Comparison of ENCODE assay signal across 16 mouse cellular contexts in genomic region chr1:175579598-175580235, GRCm38 (mm10). TPM values are rescaled to one million over a fixed set of nuclear protein-coding genes. Genes with fewer than 3 reads are reported as not detected.
DNase-seq lines count a peak whose midpoint lies in the region; ATAC-seq and TF ChIP-seq lines count a peak whose summit lies in the region.
"Had no signal": no experiment of that assay in that cellular context is flagged by ENCODE, and none has a peak within 500 bp of the region (broad histone marks: within the 10 kb centered on the region; RNA-seq: fewer than 3 reads in every experiment).

No protein-coding gene starts in this region.

- H3K9me3 ChIP-seq in forebrain, postnatal 0 days (ENCODE audit: low read length): no peaks in the 10 kb centered on the region
- no peaks in the 10 kb centered on the region for H3K9me3 ChIP-seq in forebrain, embryonic 10.5 days
- H3K9me3 ChIP-seq in heart, embryonic 10.5 days: no peaks in the 10 kb centered on the region
- no peaks in the 10 kb centered on the region for H3K9me3 ChIP-seq in liver, embryonic 11.5 days (ENCODE audit: control insufficient read depth, low read length)
- H3K9me3 ChIP-seq: G1E had no signal

- peak; percentile 17 for DNase-seq in forebrain, postnatal 0 days
- no peak for DNase-seq in forebrain, embryonic 10.5 days (ENCODE audit: extremely low spot score, low spot score)
- peak; percentile 27 for DNase-seq in right cerebral cortex, postnatal 25 days
- DNase-seq in right cerebral cortex, postnatal 4 days: no peak
- peak; percentile 18 to 31 for DNase-seq in layer of hippocampus, postnatal 10 days (ENCODE audit: low spot score in 2 of 2)
- DNase-seq in heart, embryonic 10.5 days (ENCODE audit: low spot score): no peak
- no peak for DNase-seq in liver, embryonic 11.5 days (ENCODE audit: low spot score)
- no peak for DNase-seq in thymus, postnatal 10 days (ENCODE audit: low spot score in 2 of 2)
- DNase-seq: B cell, adult 2 months; kidney, adult 2 months; thymus, postnatal 25 days had no signal

- ATAC-seq in forebrain, postnatal 0 days: peak; percentile 87
- ATAC-seq in liver, embryonic 11.5 days (replicated peaks; ENCODE audit: low FRiP score): no peak
- ATAC-seq: activated CD4-positive, CD25-positive, alpha-beta regulatory T cell, adult 4 months had no signal

- 48% methylated on average over 9 of the region's 9 CpGs for WGBS in forebrain, postnatal 0 days
- WGBS in forebrain, embryonic 10.5 days: 88% methylated on average over 9 of the region's 9 CpGs
- WGBS in heart, embryonic 10.5 days: 83% methylated on average over 9 of the region's 9 CpGs
- 86% methylated on average over 9 of the region's 9 CpGs for WGBS in liver, embryonic 11.5 days

- no peaks in the 10 kb centered on the region for H3K27me3 ChIP-seq in forebrain, postnatal 0 days (ENCODE audit: insufficient read depth, low read length)
- H3K27me3 ChIP-seq in forebrain, embryonic 10.5 days (ENCODE audit: poor library complexity, severe bottlenecking): no peaks in the 10 kb centered on the region
- no peaks in the 10 kb centered on the region for H3K27me3 ChIP-seq in heart, embryonic 10.5 days (ENCODE audit: insufficient read depth, poor library complexity, severe bottlenecking)
- H3K27me3 ChIP-seq in liver, embryonic 11.5 days (replicated peaks; ENCODE audit: control insufficient read depth, insufficient read depth, low read length): no peaks in the 10 kb centered on the region

- H3K4me3 ChIP-seq in forebrain, postnatal 0 days (ENCODE audit: low read depth, low read length): no peak overlapping the region
- no peak overlapping the region for H3K4me3 ChIP-seq in forebrain, embryonic 10.5 days
- H3K4me3 ChIP-seq in heart, embryonic 10.5 days: no peak overlapping the region
- H3K4me3 ChIP-seq in liver, embryonic 11.5 days (ENCODE audit: low read depth, low read length): no peak overlapping the region

- H3K4me2 ChIP-seq in forebrain, postnatal 0 days (ENCODE audit: low read depth): no peak overlapping the region
- no peak overlapping the region for H3K4me2 ChIP-seq in liver, embryonic 11.5 days
- H3K4me2 ChIP-seq: heart, embryonic 11.5 days had no signal

- no peak overlapping the region for H3K27ac ChIP-seq in forebrain, postnatal 0 days (ENCODE audit: low read depth, low read length)
- H3K27ac ChIP-seq in forebrain, embryonic 10.5 days: no peak overlapping the region
- H3K27ac ChIP-seq in heart, embryonic 10.5 days: no peak overlapping the region
- H3K27ac ChIP-seq in liver, embryonic 11.5 days (ENCODE audit: low read depth, low read length): no peak overlapping the region
- H3K27ac ChIP-seq: liver, embryonic 14.5 days; macrophage had no signal

- no peaks in the 10 kb centered on the region for H3K36me3 ChIP-seq in forebrain, postnatal 0 days (ENCODE audit: insufficient read depth)
- H3K36me3 ChIP-seq in forebrain, embryonic 10.5 days (replicated peaks): no peaks in the 10 kb centered on the region
- no peaks in the 10 kb centered on the region for H3K36me3 ChIP-seq in heart, embryonic 10.5 days
- H3K36me3 ChIP-seq in liver, embryonic 11.5 days (ENCODE audit: control insufficient read depth, insufficient read depth, low read length): no peaks in the 10 kb centered on the region
- H3K36me3 ChIP-seq: G1E had no signal

- H3K9ac ChIP-seq in forebrain, postnatal 0 days: no peak overlapping the region
- no peak overlapping the region for H3K9ac ChIP-seq in liver, embryonic 11.5 days (ENCODE audit: low read depth, low read length)
- H3K9ac ChIP-seq: liver, embryonic 14.5 days had no signal

- TF ChIP-seq CTCF in forebrain, postnatal 0 days (IDR thresholded peaks at IDR 0.05; ENCODE audit: low read depth): no peak

- no peaks in the 10 kb centered on the region for H3K4me1 ChIP-seq in forebrain, postnatal 0 days (ENCODE audit: insufficient read depth)
- H3K4me1 ChIP-seq in forebrain, embryonic 10.5 days: no peaks in the 10 kb centered on the region
- no peaks in the 10 kb centered on the region for H3K4me1 ChIP-seq in heart, embryonic 10.5 days
- H3K4me1 ChIP-seq in liver, embryonic 11.5 days (replicated peaks; ENCODE audit: control insufficient read depth, insufficient read depth, low read length): no peaks in the 10 kb centered on the region

RNA-seq across cellular contexts. Expression of gene Kmo, which starts 40.5 kb away (rescaled TPM):
- not detected in 2 replicates for total RNA-seq in forebrain, postnatal 0 days (2014; rRNA removed)
- not detected in 2 replicates for polyA plus RNA-seq in forebrain, postnatal 0 days (2015; fragmentation: Nextera tagmentation; extraction: Ambion mirVana)
- 0.07 TPM in 1 of 2 replicates, not detected in the other for polyA plus RNA-seq in forebrain, embryonic 10.5 days (2016; fragmentation: Nextera tagmentation; extraction: Ambion mirVana)
- total RNA-seq in layer of hippocampus, postnatal 10 days (2021): not detected
- polyA plus RNA-seq in heart, embryonic 10.5 days (2016; fragmentation: Nextera tagmentation; extraction: Ambion mirVana): 0.10 and 0.11 TPM in 2 replicates
- polyA plus RNA-seq in liver, embryonic 11.5 days (2014; fragmentation: Nextera tagmentation; extraction: Ambion mirVana): 1.7 and 1.9 TPM in 2 replicates
- total RNA-seq: G1E had no signal
- polyA plus RNA-seq: G1E had no signal

RNA-seq across cellular contexts. Expression of gene Fh1, which starts 45.7 kb away (rescaled TPM):
- total RNA-seq in forebrain, postnatal 0 days (2014; rRNA removed): 54.2 and 66.1 TPM in 2 replicates
- 86.5 and 92.9 TPM in 2 replicates for polyA plus RNA-seq in forebrain, postnatal 0 days (2015; fragmentation: Nextera tagmentation; extraction: Ambion mirVana)
- 122 and 127 TPM in 2 replicates for polyA plus RNA-seq in forebrain, embryonic 10.5 days (2016; fragmentation: Nextera tagmentation; extraction: Ambion mirVana)
- 10 to 100 TPM; 82.3 to 82.7 TPM for total RNA-seq in layer of hippocampus, postnatal 10 days (2021)
- 177 and 220 TPM in 2 replicates for polyA plus RNA-seq in heart, embryonic 10.5 days (2016; fragmentation: Nextera tagmentation; extraction: Ambion mirVana)
- 136 and 146 TPM in 2 replicates for polyA plus RNA-seq in liver, embryonic 11.5 days (2014; fragmentation: Nextera tagmentation; extraction: Ambion mirVana)

Comparison
In these comparisons a context has a peak if more than half of its experiments do, and no peak if none do; other contexts are left out.
1. DNase-seq: peak in forebrain, postnatal 0 days (single experiment), right cerebral cortex, postnatal 25 days (single experiment) and layer of hippocampus, postnatal 10 days (2 of 2); none in forebrain, embryonic 10.5 days (single experiment), right cerebral cortex, postnatal 4 days (single experiment), heart, embryonic 10.5 days (single experiment), liver, embryonic 11.5 days (single experiment) and thymus, postnatal 10 days (0 of 2).